Mouse (Mus musculus): ENCODE measurements around the gene Zdhhc4. TPM values are rescaled to one million over a fixed set of nuclear protein-coding genes. Genes with fewer than 3 reads are reported as not detected.

Gene Zdhhc4
- polyA plus RNA-seq, 2 experiments: 16.4 to 25.9 TPM

DNA sequence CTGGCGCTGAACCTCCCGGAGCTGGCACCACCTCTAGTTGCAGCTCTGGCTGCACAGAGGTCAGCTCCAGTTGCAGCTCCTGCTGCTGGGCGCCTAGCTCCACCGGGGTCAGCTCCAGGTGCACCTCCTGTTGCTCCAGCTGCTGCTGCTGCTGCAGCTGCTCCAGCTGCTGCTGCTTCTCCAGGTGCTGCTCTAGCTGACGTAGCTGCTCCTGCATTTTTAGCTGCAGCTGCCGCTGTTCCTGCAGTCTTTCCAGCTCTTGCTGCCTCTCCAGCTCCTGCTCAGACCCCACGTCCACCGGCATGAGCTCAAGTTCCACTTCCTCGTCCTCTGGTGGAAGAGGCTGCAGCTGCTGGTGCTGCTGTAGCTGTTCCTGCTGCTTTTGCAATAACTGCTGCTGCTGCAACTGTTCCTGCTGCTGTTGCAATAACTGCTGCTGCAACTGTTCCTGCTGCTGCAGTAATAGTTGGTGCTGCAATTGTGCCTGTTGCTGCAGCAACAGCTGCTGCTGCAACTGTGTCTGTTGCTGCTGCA, 40.6 kb downstream of the Zdhhc4 start:
- H3K4me2 ChIP-seq (ENCODE audit: low read depth): peak overlapping the region; percentile 45
- H3K9ac ChIP-seq (replicated peaks): no peak overlapping the region
- DNase-seq (ENCODE audit: low read depth in 3 of 3, low spot score in 3 of 3) (no peak), ATAC-seq (ENCODE audit: insufficient read depth) (no peak)
- no peaks in the 10 kb centered on the region for H3K4me1 ChIP-seq (replicated peaks; ENCODE audit: control insufficient read depth in 2 of 2, insufficient read depth in 2 of 2, low read length in 1 of 2)
- no peak overlapping the region for H3K4me3 ChIP-seq (ENCODE audit: insufficient read depth in 1 of 2, low read depth in 2 of 2, low read length in 2 of 2)
- no peak overlapping the region for H3K27ac ChIP-seq
- no peaks in the 10 kb centered on the region for H3K9me3 ChIP-seq (ENCODE audit: control insufficient read depth, low read length)
- no peaks in the 10 kb centered on the region for H3K36me3 ChIP-seq (replicated peaks; ENCODE audit: control insufficient read depth, insufficient read depth, low read depth)
- no peak for TF ChIP-seq EP300 (IDR thresholded peaks at IDR 0.05; ENCODE audit: low read depth)
- no peak for TF ChIP-seq CTCF (IDR thresholded peaks at IDR 0.05; ENCODE audit: low read depth)
- 11% methylated on average over 9 of the region's 9 CpGs for WGBS (ENCODE audit: insufficient replicate concordance)
- peaks cover 52% of the 10 kb centered on the region for H3K27me3 ChIP-seq (ENCODE audit: control insufficient read depth, insufficient read depth, low read length)

DNA sequence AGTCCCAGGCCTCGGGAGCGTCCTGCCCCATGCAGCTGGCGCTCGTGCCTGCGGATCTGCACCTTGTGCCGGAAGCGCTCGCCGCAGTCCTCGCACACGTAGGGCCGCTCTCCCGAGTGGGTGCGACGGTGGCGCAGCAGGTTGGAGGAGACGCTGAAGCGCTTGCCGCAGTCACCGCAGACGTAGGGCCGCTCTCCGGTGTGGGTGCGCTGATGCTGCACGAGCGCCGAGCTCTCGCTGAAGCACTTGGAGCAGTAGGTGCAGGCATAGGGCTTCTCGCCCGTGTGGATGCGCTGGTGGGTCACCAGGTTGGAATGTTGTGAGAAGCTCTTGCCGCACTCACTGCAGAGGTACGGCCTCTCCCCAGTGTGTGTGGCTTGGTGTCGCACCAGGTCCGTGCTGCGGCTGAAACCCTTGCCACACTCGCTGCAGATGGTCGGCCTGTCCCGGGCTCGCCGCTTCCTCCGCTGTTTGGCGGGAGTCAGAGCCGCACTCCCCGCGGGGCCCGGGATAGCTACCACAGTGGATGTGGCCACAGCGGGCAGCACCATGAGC, 41.2 kb downstream of the Zdhhc4 start:
- TF ChIP-seq EP300 (IDR thresholded peaks at IDR 0.05; ENCODE audit: low read depth): no peak
- TF ChIP-seq CTCF (IDR thresholded peaks at IDR 0.05; ENCODE audit: low read depth): no peak
- DNase-seq (ENCODE audit: low read depth in 3 of 3, low spot score in 3 of 3) (no peak), ATAC-seq (ENCODE audit: insufficient read depth) (no peak)
- peak overlapping the region; percentile 45 for H3K4me2 ChIP-seq (ENCODE audit: low read depth)
- H3K4me3 ChIP-seq (ENCODE audit: insufficient read depth in 1 of 2, low read depth in 2 of 2, low read length in 2 of 2): peak overlapping the region in 1 of 2 experiments; percentile 10; a peak in 1 of 4 replicates
- H3K9ac ChIP-seq (replicated peaks): no peak overlapping the region
- H3K27me3 ChIP-seq (ENCODE audit: control insufficient read depth, insufficient read depth, low read length): peaks cover 46% of the 10 kb centered on the region
- H3K36me3 ChIP-seq (replicated peaks; ENCODE audit: control insufficient read depth, insufficient read depth, low read depth): no peaks in the 10 kb centered on the region
- no peaks in the 10 kb centered on the region for H3K9me3 ChIP-seq (ENCODE audit: control insufficient read depth, low read length)
- no peak overlapping the region for H3K27ac ChIP-seq
- no peaks in the 10 kb centered on the region for H3K4me1 ChIP-seq (replicated peaks; ENCODE audit: control insufficient read depth in 2 of 2, insufficient read depth in 2 of 2, low read length in 1 of 2)
- 3% methylated on average over 48 of the region's 48 CpGs for WGBS (ENCODE audit: insufficient replicate concordance)

DNA sequence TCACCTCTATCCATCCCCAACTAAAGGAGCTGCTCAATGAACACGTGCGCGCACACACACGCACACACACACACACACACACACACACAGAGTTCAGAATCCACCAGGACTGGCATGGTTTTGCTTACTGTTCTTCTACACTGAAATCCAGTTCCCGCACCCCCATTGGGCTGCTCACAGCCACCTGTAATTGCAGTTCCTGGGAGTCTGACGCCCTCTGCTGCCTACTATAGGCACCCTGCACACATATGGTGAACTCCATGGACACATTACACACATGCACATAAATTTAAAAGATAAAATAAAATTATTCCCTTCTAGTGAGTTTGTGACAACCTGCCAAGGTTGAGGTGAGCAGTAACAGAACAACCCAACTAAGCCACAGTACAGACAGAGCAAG, 44.3 kb downstream of the Zdhhc4 start:
- TF ChIP-seq CTCF (IDR thresholded peaks at IDR 0.05; ENCODE audit: low read depth): peak; percentile 51
- no peak for TF ChIP-seq EP300 (IDR thresholded peaks at IDR 0.05; ENCODE audit: low read depth)
- H3K27me3 ChIP-seq (ENCODE audit: control insufficient read depth, insufficient read depth, low read length): peaks cover 26% of the 10 kb centered on the region
- no peak overlapping the region for H3K27ac ChIP-seq
- H3K36me3 ChIP-seq (replicated peaks; ENCODE audit: control insufficient read depth, insufficient read depth, low read depth): no peaks in the 10 kb centered on the region
- no peak overlapping the region for H3K9ac ChIP-seq (replicated peaks)
- no peaks in the 10 kb centered on the region for H3K9me3 ChIP-seq (ENCODE audit: control insufficient read depth, low read length)
- no peak overlapping the region for H3K4me3 ChIP-seq (ENCODE audit: insufficient read depth in 1 of 2, low read depth in 2 of 2, low read length in 2 of 2)
- no peak overlapping the region for H3K4me2 ChIP-seq (ENCODE audit: low read depth)
- ATAC-seq (ENCODE audit: insufficient read depth) (no peak), DNase-seq (ENCODE audit: low read depth in 3 of 3, low spot score in 3 of 3) (no peak)
- H3K4me1 ChIP-seq (replicated peaks; ENCODE audit: control insufficient read depth in 2 of 2, insufficient read depth in 2 of 2, low read length in 1 of 2): no peaks in the 10 kb centered on the region
- WGBS (ENCODE audit: insufficient replicate concordance): 44% methylated on average over 6 of the region's 6 CpGs

DNA sequence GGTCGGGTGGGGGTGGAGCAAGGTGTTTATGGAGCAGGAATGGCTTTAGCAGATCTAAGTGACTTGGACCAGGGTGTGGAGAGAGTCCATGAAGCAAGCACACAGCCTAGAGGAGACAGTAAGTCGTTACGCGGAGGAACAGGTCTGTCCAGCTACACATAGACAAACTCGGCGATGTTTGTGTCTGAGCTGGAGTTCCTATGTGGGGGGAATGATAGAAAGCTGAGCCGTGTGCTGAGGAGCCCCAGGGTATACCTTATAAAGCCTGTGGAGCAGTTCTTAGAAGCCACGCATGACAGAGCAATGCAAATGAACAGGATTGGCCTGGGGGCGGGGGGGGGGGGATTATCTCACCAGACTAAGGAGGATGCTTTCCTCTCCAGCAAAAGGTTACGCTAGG, 49.8 kb downstream of the Zdhhc4 start:
- no peak overlapping the region for H3K9ac ChIP-seq (replicated peaks)
- H3K27ac ChIP-seq: no peak overlapping the region
- no peak overlapping the region for H3K4me3 ChIP-seq (ENCODE audit: insufficient read depth in 1 of 2, low read depth in 2 of 2, low read length in 2 of 2)
- WGBS (ENCODE audit: insufficient replicate concordance): 39% methylated on average over 10 of the region's 10 CpGs
- no peaks in the 10 kb centered on the region for H3K36me3 ChIP-seq (replicated peaks; ENCODE audit: control insufficient read depth, insufficient read depth, low read depth)
- TF ChIP-seq CTCF (IDR thresholded peaks at IDR 0.05; ENCODE audit: low read depth) (no peak), EP300 (IDR thresholded peaks at IDR 0.05; ENCODE audit: low read depth) (no peak)
- H3K27me3 ChIP-seq (ENCODE audit: control insufficient read depth, insufficient read depth, low read length): no peaks in the 10 kb centered on the region
- no peak overlapping the region for H3K4me2 ChIP-seq (ENCODE audit: low read depth)
- no peak for DNase-seq (ENCODE audit: low read depth in 3 of 3, low spot score in 3 of 3)
- ATAC-seq (ENCODE audit: insufficient read depth): no peak
- no peaks in the 10 kb centered on the region for H3K9me3 ChIP-seq (ENCODE audit: control insufficient read depth, low read length)
- H3K4me1 ChIP-seq (replicated peaks; ENCODE audit: control insufficient read depth in 2 of 2, insufficient read depth in 2 of 2, low read length in 1 of 2): no peaks in the 10 kb centered on the region

DNA sequence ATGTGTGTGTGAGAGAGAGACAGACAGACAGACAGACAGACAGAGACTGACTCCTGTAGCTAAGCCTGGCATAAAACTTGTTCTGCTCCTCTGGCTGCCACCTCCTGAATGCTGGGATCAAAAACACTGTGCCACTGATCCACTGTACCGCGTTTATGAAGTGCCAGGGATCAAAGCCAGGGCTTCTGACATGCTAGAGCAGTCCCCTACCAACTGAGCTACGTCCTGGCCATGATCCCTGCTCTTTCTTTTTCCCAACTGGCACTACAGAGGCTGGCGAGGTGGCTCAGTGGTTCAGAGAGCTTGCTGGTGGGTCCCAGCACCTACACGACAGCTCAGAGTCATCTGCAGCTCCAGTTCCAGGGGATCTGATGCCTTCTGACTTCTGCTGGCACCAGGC, 53.3 kb downstream of the Zdhhc4 start:
- Histone ChIP-seq H3K27me3 (ENCODE audit: control insufficient read depth, insufficient read depth, low read length) (no peaks in the 10 kb centered on the region), H3K4me2 (ENCODE audit: low read depth) (no peak overlapping the region), H3K27ac (no peak overlapping the region), H3K4me3 (ENCODE audit: insufficient read depth in 1 of 2, low read depth in 2 of 2, low read length in 2 of 2) (no peak overlapping the region), H3K36me3 (replicated peaks; ENCODE audit: control insufficient read depth, insufficient read depth, low read depth) (no peaks in the 10 kb centered on the region), H3K9me3 (ENCODE audit: control insufficient read depth, low read length) (no peaks in the 10 kb centered on the region), H3K4me1 (replicated peaks; ENCODE audit: control insufficient read depth in 2 of 2, insufficient read depth in 2 of 2, low read length in 1 of 2) (no peaks in the 10 kb centered on the region), H3K9ac (replicated peaks) (no peak overlapping the region)
- ATAC-seq (ENCODE audit: insufficient read depth) (no peak), DNase-seq (ENCODE audit: low read depth in 3 of 3, low spot score in 3 of 3) (no peak)
- no peak for TF ChIP-seq EP300 (IDR thresholded peaks at IDR 0.05; ENCODE audit: low read depth)
- TF ChIP-seq CTCF (IDR thresholded peaks at IDR 0.05; ENCODE audit: low read depth): no peak
- 38% methylated on average over 5 of the region's 5 CpGs for WGBS (ENCODE audit: insufficient replicate concordance)

Measured in liver, embryonic 14.5 days (tissue).